Mouse (Mus musculus): ENCODE measurements at regions not wholly inside any gene's neighbourhood (a gene's known extent, or its start where the extent isn't known, plus 50 kb on each side); places are given as distances from the start of the nearest gene placed in this dataset.
A peak's percentile ranks its signal among the peaks of the same experiment; 100 is the strongest.

DNA sequence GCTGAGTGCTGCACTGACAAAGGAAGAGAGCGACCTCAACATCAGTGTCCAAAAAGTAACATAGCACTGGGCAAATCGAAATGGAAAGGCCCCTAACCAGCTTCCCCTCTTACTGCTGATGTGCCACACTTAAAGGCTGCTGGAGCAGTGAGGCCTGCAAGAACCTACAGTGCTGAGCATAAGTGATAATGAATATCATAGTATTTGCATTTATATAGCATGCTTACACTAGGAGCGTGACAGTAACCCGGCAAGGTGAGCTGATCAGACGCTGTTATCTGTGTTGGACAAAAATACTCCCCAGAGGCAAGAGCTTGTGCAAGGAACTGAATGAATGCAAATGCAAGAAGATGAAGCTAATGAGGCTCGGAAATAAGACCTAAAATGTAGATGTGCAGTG, 313.5 kb upstream of the Chl1 start:
- no peak for TF ChIP-seq GABPA (IDR thresholded peaks at IDR 0.05; ENCODE audit: low read depth, low read length)
- TF ChIP-seq POLR2AphosphoS5 (IDR thresholded peaks at IDR 0.05; ENCODE audit: borderline replicate concordance, low read depth, low read length) = no peak
- no peak for TF ChIP-seq CHD2 (IDR thresholded peaks at IDR 0.05; ENCODE audit: low read length)
- no peak for TF ChIP-seq E2F4 (IDR thresholded peaks at IDR 0.05; ENCODE audit: borderline replicate concordance, low read depth, low read length)
- no peak for TF ChIP-seq MAFK (IDR thresholded peaks at IDR 0.05; ENCODE audit: borderline replicate concordance, low read depth, low read length)
- TF ChIP-seq ZC3H11A (IDR thresholded peaks at IDR 0.05; ENCODE audit: low read depth, low read length) = no peak
- no peak for TF ChIP-seq BHLHE40 (IDR thresholded peaks at IDR 0.05; ENCODE audit: borderline replicate concordance, low read depth, low read length)
- TF ChIP-seq JUND (IDR thresholded peaks at IDR 0.05; ENCODE audit: low read depth, low read length) = no peak
- no peak for TF ChIP-seq CHD1 (IDR thresholded peaks at IDR 0.05; ENCODE audit: low read depth, low read length)
- no peak for TF ChIP-seq ETS1 (IDR thresholded peaks at IDR 0.05; ENCODE audit: low read depth, low read length)
- TF ChIP-seq MXI1 (IDR thresholded peaks at IDR 0.05; ENCODE audit: low read depth, low read length) = no peak
- TF ChIP-seq ZNF384 (IDR thresholded peaks at IDR 0.05; ENCODE audit: low read depth, low read length) = no peak
- no peak for TF ChIP-seq SIN3A (IDR thresholded peaks at IDR 0.05; ENCODE audit: low read length)
- TF ChIP-seq POLR2A (IDR thresholded peaks at IDR 0.05; ENCODE audit: control insufficient read depth in 1 of 2, insufficient read depth in 1 of 2, low read depth in 1 of 2, low read length in 2 of 2, poor library complexity in 1 of 2) = no peak
- no peak for TF ChIP-seq NELFE (IDR thresholded peaks at IDR 0.05; ENCODE audit: low read depth, low read length)
- no peak for TF ChIP-seq NRF1 (IDR thresholded peaks at IDR 0.05; ENCODE audit: insufficient read depth, low read depth, low read length, poor library complexity, severe bottlenecking)
- TF ChIP-seq KAT2A (conservative IDR thresholded peaks at IDR 0.05; ENCODE audit: low read depth, low read length) = no peak
- no peak for TF ChIP-seq TBP (IDR thresholded peaks at IDR 0.05; ENCODE audit: low read depth, low read length)
- DNase-seq (ENCODE audit: low read depth, low spot score) = no peak
- no peaks in the 10 kb centered on the region for H3K79me2 ChIP-seq (ENCODE audit: control insufficient read depth, insufficient read depth, low read length, poor library complexity)

DNA sequence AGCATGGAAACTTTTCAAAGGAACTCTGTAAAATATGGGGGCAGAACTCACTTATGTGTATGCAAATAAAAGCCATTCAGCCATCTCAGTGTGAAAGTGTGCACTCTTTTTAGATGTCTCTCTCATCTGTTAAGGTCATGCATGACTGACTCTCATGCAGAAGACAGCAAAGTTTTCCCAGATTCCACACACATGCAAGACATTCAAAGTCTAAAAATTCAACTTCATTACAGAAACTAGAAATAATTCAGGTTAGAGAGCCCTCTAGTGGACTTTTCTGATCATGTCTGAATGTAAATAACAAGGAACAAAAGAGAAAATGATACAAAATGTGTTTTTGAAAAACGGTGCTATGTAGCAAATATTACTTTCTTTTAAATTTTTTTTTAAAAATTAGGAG, 308.8 kb upstream of the Chl1 start:
- Histone ChIP-seq H3K9ac (ENCODE audit: control insufficient read depth, low read depth, low read length, poor library complexity, severe bottlenecking) (no peak overlapping the region), H3K36me3 (ENCODE audit: control insufficient read depth in 1 of 2, insufficient read depth in 2 of 2, low read length in 2 of 2) (no peaks in the 10 kb centered on the region), H3K4me1 (ENCODE audit: control insufficient read depth in 1 of 2, insufficient read depth in 2 of 2, low read length in 2 of 2) (no peaks in the 10 kb centered on the region), H3K4me3 (ENCODE audit: control insufficient read depth in 1 of 2, insufficient read depth in 1 of 2, low read depth in 2 of 2, low read length in 2 of 2) (no peak overlapping the region), H3K79me2 (ENCODE audit: control insufficient read depth, insufficient read depth, low read length, poor library complexity) (no peaks in the 10 kb centered on the region), H3K27me3 (ENCODE audit: control insufficient read depth in 1 of 2, insufficient read depth in 2 of 2, low read length in 2 of 2) (no peaks in the 10 kb centered on the region), H3K27ac (ENCODE audit: control insufficient read depth, low read depth, low read length) (no peak overlapping the region), H3K9me3 (replicated peaks; ENCODE audit: insufficient read depth, low read length) (no peaks in the 10 kb centered on the region)
- no peak for TF ChIP-seq ZMIZ1 (IDR thresholded peaks at IDR 0.05; ENCODE audit: low read depth, low read length)
- peak in 2 of 3 experiments; percentile 24 to 63; a peak in 3 of 6 replicates for TF ChIP-seq CTCF (IDR thresholded peaks at IDR 0.05 in 2 of 3, conservative IDR thresholded peaks at IDR 0.05 in 1 of 3; ENCODE audit: control insufficient read depth in 1 of 3, insufficient read depth in 1 of 3, low read depth in 2 of 3, low read length in 3 of 3, poor library complexity in 1 of 3, severe bottlenecking in 1 of 3)
- TF ChIP-seq MYC (IDR thresholded peaks at IDR 0.05; ENCODE audit: low read depth, low read length) = no peak
- no peak for TF ChIP-seq BHLHE40 (IDR thresholded peaks at IDR 0.05; ENCODE audit: borderline replicate concordance, low read depth, low read length)
- TF ChIP-seq RAD21 (IDR thresholded peaks at IDR 0.05; ENCODE audit: low read depth, low read length) = peak; percentile 76
- peak; percentile 36 for TF ChIP-seq ZC3H11A (IDR thresholded peaks at IDR 0.05; ENCODE audit: low read depth, low read length)
- no peak for TF ChIP-seq ELF1 (IDR thresholded peaks at IDR 0.05; ENCODE audit: low read depth, low read length)
- TF ChIP-seq SMC3 (IDR thresholded peaks at IDR 0.05; ENCODE audit: low read depth, low read length) = peak; percentile 70
- no peak for TF ChIP-seq GABPA (IDR thresholded peaks at IDR 0.05; ENCODE audit: low read depth, low read length)
- no peak for TF ChIP-seq USF2 (IDR thresholded peaks at IDR 0.05; ENCODE audit: borderline replicate concordance in 1 of 2, insufficient read depth in 1 of 2, low read depth in 1 of 2, low read length in 2 of 2)
- no peak for TF ChIP-seq EP300 (IDR thresholded peaks at IDR 0.05; ENCODE audit: low read depth in 1 of 2, low read length in 2 of 2)
- no peak for TF ChIP-seq MXI1 (IDR thresholded peaks at IDR 0.05; ENCODE audit: low read depth, low read length)
- no peak for TF ChIP-seq USF1 (IDR thresholded peaks at IDR 0.05; ENCODE audit: low read depth, low read length)
- TF ChIP-seq NRF1 (IDR thresholded peaks at IDR 0.05; ENCODE audit: insufficient read depth, low read depth, low read length, poor library complexity, severe bottlenecking) = no peak
- peak; percentile 33 for DNase-seq (ENCODE audit: low read depth, low spot score)

More for the DNA sequence above, 313.5 kb upstream of the Chl1 start:
- Histone ChIP-seq H3K36me3 (ENCODE audit: control insufficient read depth in 1 of 2, insufficient read depth in 2 of 2, low read length in 2 of 2) (no peaks in the 10 kb centered on the region), H3K4me3 (ENCODE audit: control insufficient read depth in 1 of 2, insufficient read depth in 1 of 2, low read depth in 2 of 2, low read length in 2 of 2) (no peak overlapping the region), H3K27ac (ENCODE audit: control insufficient read depth, low read depth, low read length) (no peak overlapping the region), H3K9ac (ENCODE audit: control insufficient read depth, low read depth, low read length, poor library complexity, severe bottlenecking) (no peak overlapping the region), H3K27me3 (ENCODE audit: control insufficient read depth in 1 of 2, insufficient read depth in 2 of 2, low read length in 2 of 2) (no peaks in the 10 kb centered on the region), H3K4me1 (ENCODE audit: control insufficient read depth in 1 of 2, insufficient read depth in 2 of 2, low read length in 2 of 2) (no peaks in the 10 kb centered on the region), H3K9me3 (replicated peaks; ENCODE audit: insufficient read depth, low read length) (no peaks in the 10 kb centered on the region)

Measured in MEL (cell line).